Mouse (Mus musculus): ENCODE results near the gene Nr0b2. TPM values are rescaled to one million over a fixed set of nuclear protein-coding genes. Genes with fewer than 3 reads are reported as not detected.

Gene Nr0b2
- polyA plus RNA-seq, 1 experiment from 2014 or later: not detected

DNA sequence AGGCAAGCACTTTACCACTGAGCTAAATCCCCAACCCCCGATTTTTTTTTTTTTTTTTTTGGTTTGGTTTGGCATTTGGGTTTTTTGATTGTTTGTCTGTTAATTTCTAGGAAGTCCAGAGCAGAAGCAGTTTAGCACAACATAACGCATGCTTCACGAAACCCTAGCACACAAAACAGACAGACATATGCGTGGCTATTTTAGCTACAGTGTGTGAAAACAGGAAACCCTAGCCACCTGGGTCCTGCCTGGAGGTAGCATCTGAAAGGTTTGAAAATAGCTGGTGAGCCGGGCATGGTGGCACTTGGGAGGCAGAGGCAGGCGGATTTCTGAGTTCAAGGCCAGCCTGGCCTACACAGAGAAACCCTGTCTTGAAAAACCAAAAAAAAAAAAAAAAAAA, 42.9 kb downstream of the Nr0b2 start:
- H3K9me3 ChIP-seq (ENCODE audit: control insufficient read depth, low read length): no peaks in the 10 kb centered on the region
- no peak for ATAC-seq (ENCODE audit: low FRiP score, low TSS enrichment)
- 91% methylated on average over 6 of the region's 6 CpGs for WGBS

GRCm38 (mm10) chr4:133598616-133599015, 45.4 kb downstream of the Nr0b2 start:
- H3K4me2 ChIP-seq (replicated peaks; ENCODE audit: low read depth, low read length): no peak overlapping the region
- 21% methylated on average over 4 of the region's 4 CpGs for WGBS
- no peaks in the 10 kb centered on the region for H3K9me3 ChIP-seq (ENCODE audit: control insufficient read depth, low read length)
- H3K4me3 ChIP-seq (ENCODE audit: low read length): no peak overlapping the region
- H3K27ac ChIP-seq (ENCODE audit: low read depth, low read length): no peak overlapping the region
- no peak overlapping the region; the same call in 1 of the 2 replicates for H3K9ac ChIP-seq (ENCODE audit: low read depth, low read length)
- peaks cover 14% of the 10 kb centered on the region; the same call in 1 of the 2 replicates for H3K4me1 ChIP-seq (ENCODE audit: control insufficient read depth, insufficient read depth, low read length)
- ATAC-seq (ENCODE audit: low FRiP score, low TSS enrichment): no peak
- H3K36me3 ChIP-seq (ENCODE audit: control insufficient read depth, insufficient read depth, low read length): peaks cover 3% of the 10 kb centered on the region; the same call in 1 of the 2 replicates
- peaks cover 33% of the 10 kb centered on the region for H3K27me3 ChIP-seq (ENCODE audit: control insufficient read depth, insufficient read depth, low read length)

More for the DNA sequence above, 42.9 kb downstream of the Nr0b2 start:
- peaks cover 14% of the 10 kb centered on the region; the same call in 1 of the 2 replicates for H3K4me1 ChIP-seq (ENCODE audit: control insufficient read depth, insufficient read depth, low read length)
- H3K9ac ChIP-seq (ENCODE audit: low read depth, low read length): no peak overlapping the region
- H3K4me3 ChIP-seq (ENCODE audit: low read length): no peak overlapping the region
- peaks cover 8% of the 10 kb centered on the region for H3K36me3 ChIP-seq (ENCODE audit: control insufficient read depth, insufficient read depth, low read length)
- no peak overlapping the region for H3K4me2 ChIP-seq (replicated peaks; ENCODE audit: low read depth, low read length)
- no peak overlapping the region for H3K27ac ChIP-seq (ENCODE audit: low read depth, low read length)
- peaks cover 19% of the 10 kb centered on the region for H3K27me3 ChIP-seq (ENCODE audit: control insufficient read depth, insufficient read depth, low read length)

- peak overlapping the region; percentile 42 for H3K27ac ChIP-seq (ENCODE audit: low read depth, low read length)
- H3K36me3 ChIP-seq (ENCODE audit: control insufficient read depth, insufficient read depth, low read length): peaks cover 8% of the 10 kb centered on the region; the same call in 1 of the 2 replicates
- peak overlapping the region; percentile 48; the same call in 1 of the 2 replicates for H3K9ac ChIP-seq (ENCODE audit: low read depth, low read length)
- ATAC-seq (ENCODE audit: low FRiP score, low TSS enrichment): no peak
- H3K4me3 ChIP-seq (ENCODE audit: low read length): peak overlapping the region; percentile 56
- 12% methylated on average over 7 of the region's 7 CpGs for WGBS
- no peaks in the 10 kb centered on the region for H3K9me3 ChIP-seq (ENCODE audit: control insufficient read depth, low read length)
- peaks cover 33% of the 10 kb centered on the region for H3K27me3 ChIP-seq (ENCODE audit: control insufficient read depth, insufficient read depth, low read length)
- H3K4me1 ChIP-seq (ENCODE audit: control insufficient read depth, insufficient read depth, low read length): peaks cover 14% of the 10 kb centered on the region; the same call in 1 of the 2 replicates
- peak overlapping the region; percentile 88 for H3K4me2 ChIP-seq (replicated peaks; ENCODE audit: low read depth, low read length)
These were observed 45.9 kb downstream of the Nr0b2 start for GRCm38 (mm10) chr4:133599116-133599515.

- Histone ChIP-seq H3K9me3 (ENCODE audit: control insufficient read depth, low read length) (no peaks in the 10 kb centered on the region), H3K27me3 (ENCODE audit: control insufficient read depth, insufficient read depth, low read length) (peaks cover 33% of the 10 kb centered on the region), H3K27ac (ENCODE audit: low read depth, low read length) (no peak overlapping the region), H3K4me1 (ENCODE audit: control insufficient read depth, insufficient read depth, low read length) (peaks cover 14% of the 10 kb centered on the region; the same call in 1 of the 2 replicates), H3K4me3 (ENCODE audit: low read length) (peak overlapping the region; percentile 56), H3K4me2 (replicated peaks; ENCODE audit: low read depth, low read length) (peak overlapping the region; percentile 88), H3K36me3 (ENCODE audit: control insufficient read depth, insufficient read depth, low read length) (peaks cover 10% of the 10 kb centered on the region; the same call in 1 of the 2 replicates), H3K9ac (ENCODE audit: low read depth, low read length) (peak overlapping the region; percentile 48)
- under 1% methylated on average over 50 of the region's 50 CpGs for WGBS
- ATAC-seq (ENCODE audit: low FRiP score, low TSS enrichment): peak; percentile 95
These were observed 46.4 kb downstream of the Nr0b2 start for GRCm38 (mm10) chr4:133599571-133600073.

- WGBS: 14% methylated on average over 9 of the region's 9 CpGs
- H3K9ac ChIP-seq (ENCODE audit: low read depth, low read length): no peak overlapping the region; the same call in 1 of the 2 replicates
- peaks cover 33% of the 10 kb centered on the region for H3K27me3 ChIP-seq (ENCODE audit: control insufficient read depth, insufficient read depth, low read length)
- peaks cover 16% of the 10 kb centered on the region; the same call in 1 of the 2 replicates for H3K4me1 ChIP-seq (ENCODE audit: control insufficient read depth, insufficient read depth, low read length)
- ATAC-seq (ENCODE audit: low FRiP score, low TSS enrichment): peak; percentile 21; the same call in 1 of the 2 replicates
- peak overlapping the region; percentile 88 for H3K4me2 ChIP-seq (replicated peaks; ENCODE audit: low read depth, low read length)
- H3K9me3 ChIP-seq (ENCODE audit: control insufficient read depth, low read length): no peaks in the 10 kb centered on the region
- H3K4me3 ChIP-seq (ENCODE audit: low read length): peak overlapping the region; percentile 56
- no peak overlapping the region for H3K27ac ChIP-seq (ENCODE audit: low read depth, low read length)
- peaks cover 10% of the 10 kb centered on the region; the same call in 1 of the 2 replicates for H3K36me3 ChIP-seq (ENCODE audit: control insufficient read depth, insufficient read depth, low read length)
These were observed 47.1 kb downstream of the Nr0b2 start for GRCm38 (mm10) chr4:133600306-133600705.

DNA sequence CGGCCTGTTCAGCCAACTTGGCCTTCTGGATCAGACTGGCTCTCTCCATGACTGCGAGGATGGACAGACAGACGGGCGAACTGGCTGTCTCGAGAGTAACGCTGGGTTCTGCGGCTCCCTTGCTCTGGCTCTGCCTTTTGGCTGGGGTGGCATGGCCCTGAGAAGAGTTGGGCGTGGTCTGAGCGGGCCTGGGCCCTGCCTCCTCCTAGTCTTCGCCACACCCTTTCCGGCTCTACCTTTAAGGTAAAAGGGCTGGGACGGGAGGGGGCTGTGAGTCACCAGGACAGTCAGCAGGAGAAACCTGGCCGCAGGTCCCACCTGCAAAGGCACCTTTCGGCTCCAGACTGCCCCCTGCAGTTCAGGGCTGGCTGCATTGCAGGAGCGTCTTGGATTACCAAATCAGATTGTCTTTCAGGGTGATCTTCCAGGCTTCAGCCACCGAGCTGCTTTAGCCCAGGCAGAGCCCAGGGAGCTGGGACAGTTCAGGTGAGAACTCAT, 48.6 kb downstream of the Nr0b2 start, which contains the start of gene Sfn:
Gene Sfn (minus strand): TSS at position 448 of the 498 bp plus-strand sequence.
- Histone ChIP-seq H3K9ac (ENCODE audit: low read depth, low read length) (peak within 1 kb of the TSS; percentile 28; the same call in 1 of the 2 replicates), H3K9me3 (ENCODE audit: control insufficient read depth, low read length) (no peaks in the 10 kb centered on the region), H3K4me1 (ENCODE audit: control insufficient read depth, insufficient read depth, low read length) (peaks cover 16% of the 10 kb centered on the region; the same call in 1 of the 2 replicates), H3K27ac (ENCODE audit: low read depth, low read length) (no peak within 1 kb of the TSS), H3K4me2 (replicated peaks; ENCODE audit: low read depth, low read length) (peak within 1 kb of the TSS; percentile 42), H3K4me3 (ENCODE audit: low read length) (peak within 1 kb of the TSS; percentile 28), H3K36me3 (ENCODE audit: control insufficient read depth, insufficient read depth, low read length) (peaks cover 14% of the 10 kb centered on the region; the same call in 1 of the 2 replicates), H3K27me3 (ENCODE audit: control insufficient read depth, insufficient read depth, low read length) (peaks cover 33% of the 10 kb centered on the region)
- 5% methylated on average over 16 of the region's 16 CpGs for WGBS
- peak; percentile 42 for ATAC-seq (ENCODE audit: low FRiP score, low TSS enrichment)

- Histone ChIP-seq H3K4me3 (ENCODE audit: low read length) (no peak overlapping the region), H3K27me3 (ENCODE audit: control insufficient read depth, insufficient read depth, low read length) (peaks cover 33% of the 10 kb centered on the region), H3K9ac (ENCODE audit: low read depth, low read length) (no peak overlapping the region), H3K4me2 (replicated peaks; ENCODE audit: low read depth, low read length) (no peak overlapping the region), H3K36me3 (ENCODE audit: control insufficient read depth, insufficient read depth, low read length) (peaks cover 15% of the 10 kb centered on the region; the same call in 1 of the 2 replicates), H3K9me3 (ENCODE audit: control insufficient read depth, low read length) (no peaks in the 10 kb centered on the region), H3K27ac (ENCODE audit: low read depth, low read length) (no peak overlapping the region), H3K4me1 (ENCODE audit: control insufficient read depth, insufficient read depth, low read length) (peaks cover 16% of the 10 kb centered on the region; the same call in 1 of the 2 replicates)
- ATAC-seq (ENCODE audit: low FRiP score, low TSS enrichment): no peak
- WGBS: 92% methylated on average over 5 of the region's 5 CpGs
These were observed 49.9 kb downstream of the Nr0b2 start for GRCm38 (mm10) chr4:133603056-133603455.

DNA sequence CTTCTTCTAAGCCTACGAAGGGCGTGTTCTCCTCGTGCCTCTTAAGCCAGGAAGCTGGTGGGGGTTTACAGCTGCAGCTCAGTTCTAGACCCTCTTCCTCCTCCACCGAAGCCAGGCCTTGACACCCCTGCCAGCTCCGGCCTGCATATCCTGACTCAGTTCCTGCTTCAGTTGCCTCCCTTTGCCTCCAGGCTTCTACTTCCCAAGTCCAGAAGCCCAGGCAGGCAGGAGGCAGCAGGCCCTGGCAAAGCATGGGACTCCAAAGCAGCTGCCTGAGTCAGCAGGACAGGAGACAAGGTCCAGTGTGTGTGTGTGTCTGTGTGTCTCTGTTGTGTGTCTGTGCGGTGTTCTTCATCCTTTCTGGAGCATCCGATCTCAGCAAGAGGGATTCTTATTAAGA, 51.0 kb downstream of the Nr0b2 start:
- H3K36me3 ChIP-seq (ENCODE audit: control insufficient read depth, insufficient read depth, low read length): peaks cover 24% of the 10 kb centered on the region
- H3K4me1 ChIP-seq (ENCODE audit: control insufficient read depth, insufficient read depth, low read length): peaks cover 5% of the 10 kb centered on the region; the same call in 1 of the 2 replicates
- no peak overlapping the region for H3K9ac ChIP-seq (ENCODE audit: low read depth, low read length)
- H3K27me3 ChIP-seq (ENCODE audit: control insufficient read depth, insufficient read depth, low read length): peaks cover 23% of the 10 kb centered on the region
- no peaks in the 10 kb centered on the region for H3K9me3 ChIP-seq (ENCODE audit: control insufficient read depth, low read length)
- H3K4me3 ChIP-seq (ENCODE audit: low read length): no peak overlapping the region
- no peak overlapping the region for H3K27ac ChIP-seq (ENCODE audit: low read depth, low read length)
- no peak overlapping the region for H3K4me2 ChIP-seq (replicated peaks; ENCODE audit: low read depth, low read length)
- ATAC-seq (ENCODE audit: low FRiP score, low TSS enrichment): no peak
- 87% methylated on average over 7 of the region's 7 CpGs for WGBS

- WGBS: 56% methylated on average over 6 of the region's 6 CpGs
- Histone ChIP-seq H3K4me2 (replicated peaks; ENCODE audit: low read depth, low read length) (no peak overlapping the region), H3K27me3 (ENCODE audit: control insufficient read depth, insufficient read depth, low read length) (peaks cover 18% of the 10 kb centered on the region), H3K4me3 (ENCODE audit: low read length) (no peak overlapping the region), H3K9ac (ENCODE audit: low read depth, low read length) (no peak overlapping the region), H3K27ac (ENCODE audit: low read depth, low read length) (no peak overlapping the region), H3K4me1 (ENCODE audit: control insufficient read depth, insufficient read depth, low read length) (0 out of 2 replicates have a peak, but pooled peaks cover 3% of the 10 kb centered on the region), H3K9me3 (ENCODE audit: control insufficient read depth, low read length) (no peaks in the 10 kb centered on the region), H3K36me3 (ENCODE audit: control insufficient read depth, insufficient read depth, low read length) (peaks cover 24% of the 10 kb centered on the region)
- no peak for ATAC-seq (ENCODE audit: low FRiP score, low TSS enrichment)
These were observed 51.7 kb downstream of the Nr0b2 start for GRCm38 (mm10) chr4:133604856-133605255.

Measured in kidney, embryonic 14.5 days (tissue).